Mouse (Mus musculus): Measurements from ENCODE around the gene Wwc1.

- TF ChIP-seq MAFK (IDR thresholded peaks at IDR 0.05; ENCODE audit: insufficient read depth, low read depth, low read length) (no peak), ZC3H11A (IDR thresholded peaks at IDR 0.05; ENCODE audit: borderline replicate concordance, low read depth, low read length) (no peak)
Measured at GRCm38 (mm10) chr11:35928453-35928852, 51.9 kb downstream of the Wwc1 start.

All from ES-E14 (cell line).